Mouse (Mus musculus) embryonic facial prominence, embryonic 12.5 days (tissue): ENCODE measurements around the gene Bag5. TPM values are rescaled to one million over a fixed set of nuclear protein-coding genes. Genes with fewer than 3 reads are reported as not detected.

Experiments
- ATAC-seq: fragments of 200-750 bp; cut with Nextera tagmentation; 2 replicates; pipeline ENCODE4 v1.8.0; 2017; ENCODE audit not compliant: insufficient number of reproducible peaks, insufficient read depth, low FRiP score, low TSS enrichment
- H3K27ac ChIP-seq: fragments of 300-500 bp; sonication (generic); 2 replicates; pipeline ENCODE4 v1.5.1; 2016; ENCODE audit warnings: mild to moderate bottlenecking
- H3K27me3 ChIP-seq: fragments of 300-500 bp; sonication (generic); 2 replicates; pipeline ENCODE4 v1.6.1; 2016; ENCODE audit warnings: mild to moderate bottlenecking, moderate library complexity
- H3K36me3 ChIP-seq: fragments of 300-500 bp; sonication (generic); 2 replicates; pipeline ENCODE4 v1.6.1; 2016; ENCODE audit warnings: mild to moderate bottlenecking
- H3K4me1 ChIP-seq: fragments of 300-500 bp; sonication (generic); 2 replicates; pipeline ENCODE4 v1.6.1; 2016
- H3K4me2 ChIP-seq: fragments of 300-500 bp; sonication (generic); replicated peaks from 2 replicates; pipeline ENCODE4 v1.6.1; 2016; ENCODE audit warnings: mild to moderate bottlenecking, moderate library complexity
- H3K4me3 ChIP-seq: fragments of 300-500 bp; sonication (generic); 2 replicates; pipeline ENCODE4 v1.5.1; 2016; ENCODE audit warnings: mild to moderate bottlenecking
- H3K9ac ChIP-seq: fragments of 300-500 bp; sonication (generic); 2 replicates; pipeline ENCODE4 v1.6.1; 2016; ENCODE audit warnings: mild to moderate bottlenecking, moderate library complexity
- H3K9me3 ChIP-seq: fragments of 300-500 bp; sonication (generic); 2 replicates; pipeline ENCODE4 v1.6.1; 2016; ENCODE audit warnings: mild to moderate bottlenecking, moderate library complexity
- WGBS: fragments of 180-500 bp; shearing (Covaris S2); methylation state at CpG from one replicate; pipeline ENCODE4 v1.1.7; 2016; 5-methylcytosine and 5-hydroxymethylcytosine counted together
- polyA plus RNA-seq: library from polyadenylated mRNA; unstranded; fragments of >200 nt; fragmentation: Nextera tagmentation; extraction: Ambion mirVana; gene quantifications from 2 replicates; pipeline ENCODE4 v1.2.1, GENCODE M21; 2016

Bag5 gene
- polyA plus RNA-seq, 1 experiment from 2014 or later, result 61.3 TPM

DNA sequence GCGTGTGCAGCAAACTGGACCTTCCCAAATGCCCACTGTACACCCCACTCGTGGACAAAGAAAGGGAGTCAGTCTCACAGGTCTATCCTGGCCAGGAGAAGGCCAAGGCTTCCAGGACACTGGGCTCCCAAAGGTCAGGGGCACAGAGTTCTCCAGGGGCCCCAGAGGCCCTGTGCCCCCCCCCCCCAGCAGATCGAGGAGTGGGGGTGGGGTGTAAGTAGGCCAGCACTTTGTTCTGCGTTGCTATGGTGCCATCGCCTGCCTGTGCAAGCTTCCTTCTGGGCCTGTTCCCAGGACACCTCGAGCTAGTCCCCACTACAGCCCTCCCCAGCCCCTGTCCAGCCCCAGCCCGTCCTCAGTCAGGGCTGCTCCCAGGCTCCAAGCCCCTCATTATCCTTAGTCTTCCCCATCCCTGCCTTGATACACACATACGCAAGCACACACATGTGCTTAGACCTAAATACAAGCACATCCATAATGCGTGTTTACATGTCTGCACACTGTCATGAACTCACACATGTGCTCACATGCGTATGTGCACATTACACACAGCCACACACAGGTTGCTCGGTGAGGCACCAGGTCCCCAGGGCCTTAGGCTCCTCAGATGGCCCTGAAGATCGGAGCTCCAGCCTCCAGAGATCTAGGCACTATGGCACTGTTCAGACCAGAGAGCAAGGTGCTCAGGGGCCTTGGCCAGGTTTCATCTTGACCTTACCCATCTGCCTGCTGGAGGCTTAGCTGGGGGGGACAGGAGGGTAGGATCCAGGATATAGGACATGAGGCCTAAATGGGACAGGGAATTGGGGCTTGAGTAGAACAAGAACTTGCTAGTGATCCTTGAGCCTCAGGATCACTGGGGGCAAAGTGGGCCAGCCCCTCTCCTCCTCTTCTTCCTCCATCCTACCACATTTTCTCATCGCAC lies 17.9 kb downstream of the Bag5 start:
- H3K36me3 ChIP-seq, result no peaks in the 10 kb centered on the region
- no peak for ATAC-seq
- no peak overlapping the region for H3K4me3 ChIP-seq
- peaks cover 47% of the 10 kb centered on the region for H3K4me1 ChIP-seq
- WGBS, result 51% methylated on average over 13 of the region's 13 CpGs
- H3K9me3 ChIP-seq, result no peaks in the 10 kb centered on the region
- H3K4me2 ChIP-seq, result no peak overlapping the region
- no peak overlapping the region for H3K9ac ChIP-seq
- peak overlapping the region; percentile 72; the same call in 1 of the 2 replicates for H3K27ac ChIP-seq
- H3K27me3 ChIP-seq, result no peaks in the 10 kb centered on the region

DNA sequence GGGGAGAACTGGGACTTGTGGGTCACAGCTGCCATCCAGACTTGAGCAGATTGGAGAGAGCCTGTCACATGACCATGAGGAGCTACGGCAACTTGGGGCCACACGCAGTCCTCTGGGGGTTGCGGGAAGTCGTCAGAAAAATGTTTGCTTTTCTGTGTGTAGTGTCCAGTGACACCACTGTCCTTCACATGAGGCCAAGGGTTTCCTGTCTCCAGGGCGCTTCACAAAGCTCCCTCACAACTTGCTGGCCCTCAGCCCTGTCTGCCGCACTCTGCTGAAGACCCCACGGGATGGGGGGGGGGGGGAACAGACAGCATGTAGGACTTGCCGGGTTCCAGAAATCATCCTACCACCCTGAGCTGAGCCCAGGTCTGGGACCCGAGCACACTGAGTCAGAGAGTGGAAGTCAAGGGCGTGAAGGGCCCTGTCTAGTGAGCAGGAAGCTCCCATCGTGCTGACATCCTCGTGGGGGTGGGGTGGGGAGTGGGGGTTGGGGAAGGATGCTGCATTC lies 18.7 kb downstream of the Bag5 start:
- H3K4me1 ChIP-seq, result peaks cover 47% of the 10 kb centered on the region
- H3K9ac ChIP-seq, result peak overlapping the region; percentile 29; the same call in 1 of the 2 replicates

DNA sequence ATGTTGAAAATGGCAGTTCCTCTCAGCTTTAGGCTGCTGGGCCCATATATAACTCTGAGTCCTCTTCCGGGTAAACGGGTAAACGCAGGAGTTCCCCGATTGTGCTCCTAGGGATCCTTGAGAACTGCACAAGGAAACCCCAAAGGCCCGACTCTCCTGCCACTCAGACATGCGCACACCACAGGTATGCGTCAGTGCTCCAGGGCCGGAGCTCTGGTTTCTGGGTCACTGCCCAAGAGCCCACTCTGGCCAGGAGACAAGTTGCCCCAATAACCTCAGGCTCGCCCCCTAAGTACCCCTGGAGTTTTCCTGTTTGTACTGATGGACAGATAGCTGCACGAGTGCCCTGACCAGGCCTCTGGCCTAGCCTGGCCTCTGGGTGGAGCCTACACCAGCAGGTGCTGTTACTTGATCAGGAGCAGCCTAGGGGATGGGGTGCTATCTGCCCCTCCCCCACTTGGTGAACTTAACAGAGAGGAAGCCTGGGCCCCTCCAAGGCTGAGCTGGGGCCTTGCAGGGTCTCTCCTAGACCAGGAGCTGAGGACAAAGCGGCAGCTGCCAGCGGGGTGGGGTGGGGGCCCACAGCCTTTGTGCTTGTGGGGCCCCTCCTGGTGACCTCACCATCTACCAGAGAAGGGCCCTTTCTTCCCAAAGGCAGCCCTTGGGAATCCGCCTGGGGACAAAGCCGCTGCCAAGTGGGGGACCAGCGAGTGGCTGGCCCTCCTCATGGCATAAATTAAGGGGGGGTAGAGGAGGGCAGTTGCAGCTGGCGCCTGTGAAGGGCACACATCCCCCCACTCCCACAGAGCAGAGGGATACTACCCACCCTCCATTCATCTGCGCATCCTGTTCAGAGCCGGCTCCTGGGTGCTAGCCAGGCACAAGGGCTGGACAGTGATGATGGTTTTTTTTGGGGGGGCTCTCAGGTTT lies 19.5 kb downstream of the Bag5 start:
- Histone ChIP-seq H3K9ac (peak overlapping the region; percentile 29; the same call in 1 of the 2 replicates), H3K27me3 (no peaks in the 10 kb centered on the region), H3K27ac (peak overlapping the region; percentile 72), H3K4me1 (peaks cover 47% of the 10 kb centered on the region), H3K9me3 (no peaks in the 10 kb centered on the region), H3K36me3 (no peaks in the 10 kb centered on the region), H3K4me3 (no peak overlapping the region), H3K4me2 (peak overlapping the region; percentile 38)
- ATAC-seq, result peak; percentile 70
- 27% methylated on average over 18 of the region's 18 CpGs for WGBS

More for the DNA sequence above, 18.7 kb downstream of the Bag5 start:
- Histone ChIP-seq H3K27me3 (no peaks in the 10 kb centered on the region), H3K9me3 (no peaks in the 10 kb centered on the region), H3K4me2 (peak overlapping the region; percentile 38), H3K27ac (peak overlapping the region; percentile 72), H3K4me3 (no peak overlapping the region), H3K36me3 (no peaks in the 10 kb centered on the region)
- ATAC-seq, result no peak
- 9% methylated on average over 12 of the region's 12 CpGs for WGBS

DNA sequence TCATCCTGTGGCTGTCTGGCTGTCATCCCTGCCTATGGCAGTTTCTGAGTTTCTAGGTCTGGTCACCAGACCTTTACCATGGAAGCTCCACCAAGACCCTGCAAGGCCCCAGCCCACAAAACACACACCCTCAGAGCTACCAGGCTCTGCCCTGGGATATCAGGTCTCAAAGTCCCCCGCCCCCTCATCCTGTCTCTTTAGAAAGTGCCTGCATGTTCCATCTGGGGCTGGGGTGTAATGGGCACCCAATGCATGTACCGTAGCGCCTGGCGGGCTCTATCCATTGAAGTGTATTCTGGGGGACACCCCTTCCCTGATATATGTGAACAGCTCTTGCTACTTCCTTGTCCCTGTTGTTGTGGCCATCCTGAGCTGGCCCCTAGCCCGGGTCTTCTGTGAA lies 20.2 kb downstream of the Bag5 start:
- no peak overlapping the region for H3K9ac ChIP-seq
- peak overlapping the region; percentile 72; the same call in 1 of the 2 replicates for H3K27ac ChIP-seq
- no peak for ATAC-seq

DNA sequence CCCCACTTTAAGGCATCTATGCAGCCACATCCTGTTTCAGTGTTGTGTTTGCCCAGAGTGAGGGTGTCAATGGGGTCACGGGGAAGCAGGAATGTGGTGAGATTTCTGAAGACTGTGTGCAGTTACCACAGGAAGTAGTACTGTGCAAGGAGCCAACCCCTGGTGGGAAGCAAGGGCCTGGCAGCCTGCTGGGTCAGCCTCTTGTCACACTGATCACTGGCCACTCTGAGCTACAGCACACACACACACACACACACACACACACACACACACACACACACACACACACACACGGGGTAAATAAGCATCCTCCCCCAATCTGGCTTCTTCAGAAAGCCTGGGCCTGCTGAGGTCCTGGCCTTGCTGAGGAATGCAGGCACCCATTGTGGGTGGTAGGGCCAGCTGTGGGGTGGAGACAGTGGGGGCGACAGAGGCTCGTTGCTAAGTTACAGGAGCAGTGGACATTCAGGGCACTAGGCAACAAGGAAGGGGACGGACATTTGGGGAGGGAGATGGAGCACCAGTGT lies 21.6 kb downstream of the Bag5 start:
- peak overlapping the region; percentile 72 for H3K27ac ChIP-seq
- H3K4me3 ChIP-seq, result no peak overlapping the region
- no peaks in the 10 kb centered on the region for H3K36me3 ChIP-seq
- H3K9me3 ChIP-seq, result no peaks in the 10 kb centered on the region
- ATAC-seq, result no peak
- 22% methylated on average over 5 of the region's 5 CpGs for WGBS
- no peak overlapping the region for H3K9ac ChIP-seq
- H3K4me1 ChIP-seq, result peaks cover 47% of the 10 kb centered on the region
- H3K4me2 ChIP-seq, result no peak overlapping the region
- no peaks in the 10 kb centered on the region for H3K27me3 ChIP-seq

More for the DNA sequence above, 20.2 kb downstream of the Bag5 start:
- H3K27me3 ChIP-seq, result no peaks in the 10 kb centered on the region
- no peak overlapping the region for H3K4me2 ChIP-seq
- 79% methylated on average over 5 of the region's 5 CpGs for WGBS
- H3K4me1 ChIP-seq, result peaks cover 47% of the 10 kb centered on the region
- no peak overlapping the region for H3K4me3 ChIP-seq
- H3K36me3 ChIP-seq, result no peaks in the 10 kb centered on the region
- H3K9me3 ChIP-seq, result no peaks in the 10 kb centered on the region

DNA sequence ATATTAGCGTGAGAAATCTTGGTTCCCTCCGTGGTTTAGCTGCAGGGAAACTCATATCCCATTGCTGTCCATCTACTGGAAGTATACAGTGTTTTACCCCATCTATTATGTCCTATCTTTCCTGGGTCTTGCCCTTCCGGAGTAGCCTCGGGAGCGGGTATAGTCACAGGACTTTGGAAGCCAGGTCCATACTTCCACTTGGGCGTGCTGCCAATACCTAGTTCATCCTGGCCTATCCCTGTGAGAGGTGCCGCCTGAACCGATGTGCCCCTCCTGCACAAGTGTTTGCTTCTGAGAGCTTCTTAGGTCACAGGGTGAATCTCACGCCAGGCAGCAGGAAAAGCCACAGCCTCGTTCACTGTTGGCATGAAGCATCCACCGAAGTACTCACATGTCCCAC lies 23.6 kb downstream of the Bag5 start:
- Histone ChIP-seq H3K27ac (no peak overlapping the region), H3K9ac (no peak overlapping the region), H3K4me2 (no peak overlapping the region), H3K9me3 (no peaks in the 10 kb centered on the region), H3K4me3 (no peak overlapping the region), H3K27me3 (no peaks in the 10 kb centered on the region), H3K4me1 (peaks cover 29% of the 10 kb centered on the region), H3K36me3 (no peaks in the 10 kb centered on the region)
- WGBS, result 90% methylated on average over 11 of the region's 11 CpGs
- ATAC-seq, result no peak

DNA sequence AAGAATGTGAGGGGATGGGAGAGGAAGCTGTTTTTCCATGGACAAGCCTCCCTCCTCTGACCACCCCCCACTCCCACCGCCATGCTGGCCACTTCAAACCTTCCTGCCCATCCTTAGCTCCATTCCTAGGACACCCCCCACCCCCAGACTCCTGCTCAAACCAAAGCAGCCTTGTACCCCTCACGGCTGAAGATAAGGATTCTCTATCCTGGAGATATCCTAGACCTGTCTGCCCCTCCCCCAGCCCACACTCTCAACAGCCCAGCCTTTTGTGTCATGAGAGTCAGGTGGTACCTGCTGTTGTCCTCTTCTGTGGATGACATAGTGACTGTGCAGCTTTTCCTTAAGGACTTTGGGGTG lies 25.0 kb downstream of the Bag5 start:
- H3K4me3 ChIP-seq, result no peak overlapping the region
- H3K27ac ChIP-seq, result 0 out of 2 replicates have a peak overlapping the region, but pooled peaks have one; percentile 23
- peaks cover 16% of the 10 kb centered on the region for H3K4me1 ChIP-seq
- H3K9ac ChIP-seq, result no peak overlapping the region
- H3K27me3 ChIP-seq, result no peaks in the 10 kb centered on the region
- H3K9me3 ChIP-seq, result no peaks in the 10 kb centered on the region
- H3K4me2 ChIP-seq, result no peak overlapping the region
- 29% methylated on average over 2 of the region's 2 CpGs for WGBS
- no peak for ATAC-seq
- peaks cover under 1% of the 10 kb centered on the region; the same call in 1 of the 2 replicates for H3K36me3 ChIP-seq

DNA sequence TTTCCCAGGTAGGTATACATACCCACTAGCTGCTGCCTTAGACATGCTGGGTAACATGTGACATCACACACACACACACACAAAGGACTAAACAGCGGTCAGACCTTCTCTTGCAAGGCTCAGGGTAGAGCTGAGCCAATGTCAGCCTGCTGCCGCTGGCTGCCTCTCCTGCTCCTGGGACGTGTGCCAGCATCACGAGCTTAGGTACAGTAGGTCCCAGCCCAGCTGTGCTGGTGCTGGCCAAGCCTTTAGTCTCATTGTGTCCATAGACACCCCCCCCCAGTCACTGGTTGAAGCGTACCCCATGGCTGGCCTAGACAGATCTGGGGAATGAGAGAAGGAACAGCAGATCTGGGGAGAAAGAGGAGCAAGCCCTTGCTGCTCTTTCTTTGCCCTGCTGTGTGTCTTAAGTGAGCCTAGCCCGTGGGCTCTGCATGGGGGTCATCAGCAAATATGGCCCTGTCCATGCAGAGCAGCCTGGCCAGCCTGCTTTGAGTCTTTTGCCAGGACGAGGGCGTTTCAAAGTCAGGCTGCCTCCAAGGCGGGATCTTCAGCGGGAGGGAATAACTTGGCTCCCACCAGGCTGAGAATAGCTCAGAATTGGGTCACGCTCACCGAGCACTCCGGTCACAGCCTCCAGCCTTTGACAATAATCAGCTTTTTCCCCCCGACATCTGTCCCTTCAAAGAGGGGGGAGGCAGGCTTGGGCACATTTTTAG lies 25.5 kb downstream of the Bag5 start:
- WGBS, result 36% methylated on average over 14 of the region's 14 CpGs
- Histone ChIP-seq H3K9me3 (no peaks in the 10 kb centered on the region), H3K27me3 (no peaks in the 10 kb centered on the region), H3K36me3 (peaks cover 6% of the 10 kb centered on the region; the same call in 1 of the 2 replicates), H3K4me3 (no peak overlapping the region), H3K9ac (peak overlapping the region; percentile 1; the same call in 1 of the 2 replicates), H3K4me2 (no peak overlapping the region), H3K4me1 (peaks cover 11% of the 10 kb centered on the region), H3K27ac (0 out of 2 replicates have a peak overlapping the region, but pooled peaks have one; percentile 23)
- ATAC-seq, result no peak

DNA sequence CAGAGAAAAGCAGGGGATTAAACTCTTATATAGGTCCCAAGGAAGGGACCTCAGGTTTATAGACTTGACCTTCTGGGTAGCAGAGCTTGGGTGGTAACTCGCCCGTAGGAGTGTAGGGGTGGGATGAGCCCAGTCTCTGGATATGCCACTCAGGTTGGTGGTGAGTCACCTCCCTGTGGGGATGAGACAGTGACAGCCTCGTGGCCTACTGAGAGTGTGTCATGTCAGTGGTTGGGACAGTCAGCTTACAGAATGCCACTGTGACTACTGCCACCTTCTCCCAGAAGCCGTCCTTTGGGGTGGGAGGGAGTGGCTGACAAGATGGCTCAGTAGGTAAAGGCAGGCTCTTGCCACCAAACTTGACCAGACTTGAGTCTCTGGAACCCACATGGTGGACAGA lies 26.7 kb downstream of the Bag5 start:
- Histone ChIP-seq H3K4me1 (peaks cover 3% of the 10 kb centered on the region; the same call in 1 of the 2 replicates), H3K9ac (no peak overlapping the region), H3K4me2 (no peak overlapping the region), H3K27me3 (no peaks in the 10 kb centered on the region), H3K27ac (no peak overlapping the region), H3K9me3 (no peaks in the 10 kb centered on the region), H3K4me3 (no peak overlapping the region), H3K36me3 (peaks cover 11% of the 10 kb centered on the region)
- no peak for ATAC-seq
- 88% methylated on average over 4 of the region's 4 CpGs for WGBS

DNA sequence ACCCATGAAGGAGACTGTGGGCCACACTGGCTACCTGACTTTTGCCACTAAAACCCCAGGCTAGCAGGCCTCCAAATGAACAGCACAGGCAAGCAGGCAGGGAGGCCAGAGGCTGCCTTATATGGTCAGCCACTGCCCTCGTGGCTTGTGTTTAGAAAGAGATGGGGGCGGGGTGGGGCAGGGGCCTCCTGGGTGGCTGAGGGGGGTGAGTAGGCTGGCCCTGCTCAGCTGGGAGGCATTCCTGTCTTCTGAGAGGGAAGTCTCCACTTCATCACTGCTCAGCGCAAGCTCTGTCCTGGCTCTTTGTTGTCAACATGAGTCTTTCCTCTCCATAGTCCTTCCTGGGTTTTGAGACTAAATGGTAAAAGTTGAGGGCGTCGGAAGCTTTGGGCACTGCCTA lies 30.3 kb downstream of the Bag5 start:
- ATAC-seq, result no peak

More for the DNA sequence above, 30.3 kb downstream of the Bag5 start:
- Histone ChIP-seq H3K4me2 (no peak overlapping the region), H3K4me3 (no peak overlapping the region), H3K27ac (no peak overlapping the region), H3K27me3 (no peaks in the 10 kb centered on the region), H3K4me1 (peaks cover 9% of the 10 kb centered on the region), H3K9ac (no peak overlapping the region), H3K9me3 (no peaks in the 10 kb centered on the region), H3K36me3 (peaks cover 21% of the 10 kb centered on the region)
- WGBS, result 64% methylated on average over 5 of the region's 5 CpGs
